Mouse (Mus musculus) olfactory bulb, adult 2 months (tissue): ENCODE measurements at regions not wholly inside any gene's neighbourhood (a gene's known extent, or its start where the extent isn't known, plus 50 kb on each side); places are given as distances from the start of the nearest gene placed in this dataset.

Experiments used
- CTCF ChIP-seq: fragments of 200-500 bp; IDR thresholded peaks from 2 replicates; pipeline ENCODE4 v1.5.1; 2012; ENCODE audit warnings: low read depth, mild to moderate bottlenecking, low read length, moderate library complexity; ENCODE audit not compliant: insufficient read depth
- POLR2A ChIP-seq: fragments of 200-500 bp; IDR thresholded peaks from 2 replicates; pipeline ENCODE4 v1.6.1; 2012; ENCODE audit warnings: mild to moderate bottlenecking, low read depth, low read length, moderate library complexity; ENCODE audit not compliant: insufficient read depth

- no peak for TF ChIP-seq CTCF
- no peak for TF ChIP-seq POLR2A
Measured at GRCm38 (mm10) chr11:79827034-79827433, 135.2 kb downstream of the Utp6 start.
